Mouse (Mus musculus): Measurements from ENCODE around the gene Smlr1.

- TF ChIP-seq CTCF (IDR thresholded peaks at IDR 0.05; ENCODE audit: insufficient read depth, low read length) (no peak), POLR2A (IDR thresholded peaks at IDR 0.05; ENCODE audit: borderline replicate concordance, extremely low read depth, low read depth, low read length) (no peak)
Measured at GRCm38 (mm10) chr10:25526622-25527021, 9.4 kb downstream of the Smlr1 start.

Data from lung, adult 2 months (tissue).